Mouse (Mus musculus) liver, embryonic 14.5 days (tissue): Measurements from ENCODE around the gene Gorab.

Experiments
- CTCF ChIP-seq: IDR thresholded peaks from 2 replicates; pipeline ENCODE4 v1.5.1; 2016; ENCODE audit warnings: antibody characterized with exemption, low read depth, control low read depth
- EP300 ChIP-seq: IDR thresholded peaks from 2 replicates; pipeline ENCODE4 v1.6.1; 2016; ENCODE audit warnings: antibody characterized with exemption, low read depth

DNA sequence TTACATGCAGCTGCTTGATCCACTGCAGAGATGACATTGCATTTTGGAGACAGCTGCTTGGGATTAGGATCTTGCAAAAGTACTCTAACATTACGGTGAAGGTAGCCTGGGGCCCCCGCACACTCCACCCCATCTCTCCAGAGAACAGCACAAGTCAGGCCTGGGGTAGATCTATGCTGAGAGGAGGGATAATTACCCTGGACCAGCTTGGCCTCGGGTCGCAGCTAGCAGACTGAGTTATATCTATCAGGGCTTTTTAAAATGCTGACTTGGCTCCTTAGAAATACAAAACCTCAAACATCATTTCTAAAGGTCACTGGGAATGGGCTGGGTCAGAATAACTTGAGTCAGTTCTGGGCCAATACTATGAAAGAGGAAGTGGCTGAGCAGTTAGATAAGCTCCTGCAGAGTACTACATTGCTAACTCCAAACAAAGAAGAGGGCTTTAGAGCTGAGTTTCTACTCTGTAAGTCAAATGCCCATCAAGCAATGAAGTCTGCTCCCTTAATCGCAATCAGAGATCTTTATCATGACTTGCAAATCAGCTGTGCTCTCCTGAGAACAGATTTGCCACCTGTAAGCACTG, 19.9 kb downstream of the Gorab start:
- no peak for TF ChIP-seq CTCF
- no peak for TF ChIP-seq EP300
